Mouse (Mus musculus) induced T-regulatory cell, adult 2 months (primary cell): ENCODE results near the gene Arnt2.

Experiments
- DNase-seq: peaks from one replicate; pipeline ENCODE4 v3.0.0-alpha.2; 2012; ENCODE audit warnings: low read depth

The Arnt2 gene

GRCm38 (mm10) chr7:84246093-84246492, 163.9 kb downstream of the Arnt2 start:
- no peak for DNase-seq

- DNase-seq: no peak
These were observed 169.6 kb downstream of the Arnt2 start for GRCm38 (mm10) chr7:84240406-84240805.

- DNase-seq: no peak
These were observed 172.3 kb downstream of the Arnt2 start for GRCm38 (mm10) chr7:84237655-84238054.

GRCm38 (mm10) chr7:84231396-84231795, 178.6 kb downstream of the Arnt2 start:
- DNase-seq: no peak

GRCm38 (mm10) chr7:84227652-84228051, 182.3 kb downstream of the Arnt2 start:
- DNase-seq: no peak

- DNase-seq: no peak
These were observed 183.1 kb downstream of the Arnt2 start for GRCm38 (mm10) chr7:84226909-84227308.

GRCm38 (mm10) chr7:84212112-84212511, 197.9 kb downstream of the Arnt2 start:
- no peak for DNase-seq

- no peak for DNase-seq
These were observed 199.2 kb downstream of the Arnt2 start for GRCm38 (mm10) chr7:84210585-84211291.

- DNase-seq: no peak
These were observed 206.0 kb downstream of the Arnt2 start for GRCm38 (mm10) chr7:84203981-84204380.

- DNase-seq: no peak
These were observed 208.6 kb downstream of the Arnt2 start for GRCm38 (mm10) chr7:84201151-84202068.

GRCm38 (mm10) chr7:84197208-84197860, 212.6 kb downstream of the Arnt2 start:
- DNase-seq: no peak
